Comparison of ENCODE assay signal across 8 mouse cellular contexts in the genomic region with DNA sequence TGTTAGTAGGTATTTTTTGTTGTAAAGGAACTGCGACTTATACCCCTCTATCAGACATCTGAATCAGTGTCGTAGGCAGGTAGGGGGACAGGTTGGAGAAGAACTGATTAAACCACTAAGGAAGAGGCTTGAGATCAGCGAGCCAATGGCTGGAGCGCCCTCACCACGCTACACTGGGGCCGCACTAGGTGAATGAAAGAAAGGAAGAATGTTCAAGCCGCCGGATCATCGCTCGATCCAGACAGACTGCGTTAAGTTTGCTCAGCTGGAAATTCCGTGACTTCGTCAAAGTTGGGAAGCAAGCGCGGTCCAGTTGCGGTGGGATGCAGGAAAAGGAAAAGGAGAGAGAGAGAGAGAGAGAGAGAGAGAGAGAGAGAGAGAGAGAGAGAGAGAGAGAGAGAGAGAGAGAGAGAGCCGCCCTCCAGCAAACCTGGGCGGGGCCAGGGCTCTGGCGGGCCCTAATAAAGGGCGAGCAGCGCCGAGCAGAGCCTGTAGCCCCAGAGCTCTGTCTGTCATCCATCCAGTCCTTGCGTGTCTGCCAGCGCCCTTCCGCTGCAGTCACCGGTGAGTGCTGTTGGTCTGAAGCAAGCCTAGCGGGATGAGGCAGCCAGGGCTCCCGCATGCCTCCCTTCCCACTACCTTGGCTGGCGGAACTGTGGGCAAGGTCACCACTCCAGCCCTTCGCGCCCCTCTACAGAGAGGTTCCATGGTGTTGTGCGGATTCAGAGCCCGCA. TPM values are rescaled to one million over a fixed set of nuclear protein-coding genes. Genes with fewer than 3 reads are reported as not detected.
DNase-seq lines count a peak whose midpoint lies in the region; ATAC-seq and TF ChIP-seq lines count a peak whose summit lies in the region.

A gene (plus strand): TSS at position 490 of the 734 bp plus-strand sequence.

- H3K36me3 ChIP-seq in forebrain, postnatal 0 days (ENCODE audit: insufficient read depth), result no peaks in the 10 kb centered on the region
- no peaks in the 10 kb centered on the region for H3K36me3 ChIP-seq in hindbrain, embryonic 11.5 days (ENCODE audit: control insufficient read depth, insufficient read depth, low read length)

- 0 out of 2 replicates have a peak, but pooled peaks cover 5% of the 10 kb centered on the region for H3K4me1 ChIP-seq in forebrain, postnatal 0 days (ENCODE audit: insufficient read depth)
- peaks cover 3% of the 10 kb centered on the region; the same call in 1 of the 2 replicates for H3K4me1 ChIP-seq in hindbrain, embryonic 11.5 days (replicated peaks; ENCODE audit: control insufficient read depth, insufficient read depth, low read length)

- peak; percentile 78 for ATAC-seq in forebrain, postnatal 0 days
- ATAC-seq in hindbrain, embryonic 11.5 days (ENCODE audit: low FRiP score), result peak; percentile 87

- H3K27ac ChIP-seq in forebrain, postnatal 0 days (ENCODE audit: low read depth, low read length), result no peak within 1 kb of the TSS
- no peak within 1 kb of the TSS for H3K27ac ChIP-seq in hindbrain, embryonic 11.5 days (ENCODE audit: low read depth, low read length)

- peak within 1 kb of the TSS; percentile 54 for H3K9ac ChIP-seq in forebrain, postnatal 0 days
- peak within 1 kb of the TSS; percentile 61; the same call in 1 of the 2 replicates for H3K9ac ChIP-seq in hindbrain, embryonic 11.5 days (ENCODE audit: low read depth, low read length)

- H3K4me3 ChIP-seq in forebrain, postnatal 0 days (ENCODE audit: low read depth, low read length), result peak within 1 kb of the TSS; percentile 41
- peak within 1 kb of the TSS; percentile 41 for H3K4me3 ChIP-seq in hindbrain, embryonic 11.5 days (ENCODE audit: low read depth, low read length)

- TF ChIP-seq CTCF in forebrain, postnatal 0 days (IDR thresholded peaks at IDR 0.05; ENCODE audit: low read depth), result no peak

- WGBS in forebrain, postnatal 0 days, result 3% methylated on average over 33 of the region's 33 CpGs
- 1% methylated on average over 33 of the region's 33 CpGs for WGBS in hindbrain, embryonic 11.5 days

- peak; percentile 56 for DNase-seq in MEL-GATA-1-ER (ENCODE audit: extremely low read depth, low read depth)
- DNase-seq in cerebellum, adult 18-20 months, result peak; percentile 59
- DNase-seq in forebrain, postnatal 0 days, result peak; percentile 50
- DNase-seq in hindbrain, embryonic 11.5 days (ENCODE audit: low spot score), result peak; percentile 79
- peak; percentile 24 to 30 for DNase-seq in layer of hippocampus, postnatal 14 days (ENCODE audit: low spot score in 2 of 2)
- DNase-seq in lung, postnatal 25 days (ENCODE audit: low spot score), result peak; percentile 57
- peak; percentile 76 for DNase-seq in ovary, postnatal 36 days (ENCODE audit: low spot score)
- peak; percentile 88 for DNase-seq in urinary bladder, postnatal 14 days (ENCODE audit: low spot score)

- H3K4me2 ChIP-seq in forebrain, postnatal 0 days (ENCODE audit: low read depth), result peak within 1 kb of the TSS; percentile 95
- H3K4me2 ChIP-seq in hindbrain, embryonic 11.5 days (replicated peaks; ENCODE audit: low read depth, low read length), result peak within 1 kb of the TSS; percentile 84

- H3K9me3 ChIP-seq in forebrain, postnatal 0 days (ENCODE audit: low read length), result no peaks in the 10 kb centered on the region
- no peaks in the 10 kb centered on the region for H3K9me3 ChIP-seq in hindbrain, embryonic 11.5 days (ENCODE audit: control insufficient read depth, low read length)

- H3K27me3 ChIP-seq in forebrain, postnatal 0 days (ENCODE audit: insufficient read depth, low read length), result no peaks in the 10 kb centered on the region
- H3K27me3 ChIP-seq in hindbrain, embryonic 11.5 days (ENCODE audit: control insufficient read depth, insufficient read depth, low read length), result peaks cover 4% of the 10 kb centered on the region; the same call in 1 of the 2 replicates

RNA-seq across cellular contexts. Expression of the gene that starts here (rescaled TPM):
- 0.62 and 1.1 TPM in 2 replicates for total RNA-seq in forebrain, postnatal 0 days (2014; rRNA removed)
- polyA plus RNA-seq in forebrain, postnatal 0 days (2015; fragmentation: Nextera tagmentation; extraction: Ambion mirVana), result 0.23 and 0.44 TPM in 2 replicates
- polyA plus RNA-seq in hindbrain, embryonic 11.5 days (2014; fragmentation: Nextera tagmentation; extraction: Ambion mirVana), result 0.59 and 0.65 TPM in 2 replicates
- 1 to 10 TPM; 3.7 to 4.6 TPM for total RNA-seq in layer of hippocampus, postnatal 14 days (2021)

Comparison
In these comparisons a context has a peak if more than half of its experiments do, and no peak if none do; other contexts are left out.
1. Peak in DNase-seq, ATAC-seq, H3K4me3 ChIP-seq, H3K9ac ChIP-seq and H3K4me2 ChIP-seq in hindbrain, embryonic 11.5 days; RNA of the gene not detected or under 1 TPM.
2. DNase-seq: peak in every context shown above with its lines; median percentile 88 in urinary bladder, postnatal 14 days; 79 in hindbrain, embryonic 11.5 days; 76 in ovary, postnatal 36 days; 59 in cerebellum, adult 18-20 months; 57 in lung, postnatal 25 days; 56 in MEL-GATA-1-ER; 50 in forebrain, postnatal 0 days; 27 in layer of hippocampus, postnatal 14 days.